Mouse (Mus musculus): ENCODE data around the gene Zfp691. TPM values are rescaled to one million over a fixed set of nuclear protein-coding genes. Genes with fewer than 3 reads are reported as not detected.

Zfp691 gene
- polyA plus RNA-seq, 1 experiment = 14.8 TPM

GRCm38 (mm10) chr4:119146816-119147215, 27.2 kb downstream of the Zfp691 start:
- H3K27me3 ChIP-seq (ENCODE audit: control insufficient read depth, insufficient read depth, low read length, poor library complexity, severe bottlenecking) = no peaks in the 10 kb centered on the region
- H3K27ac ChIP-seq (ENCODE audit: insufficient read depth, low read length) = no peak overlapping the region
- no peak overlapping the region for H3K4me3 ChIP-seq (ENCODE audit: low read depth, low read length)
- H3K9me3 ChIP-seq (replicated peaks; ENCODE audit: control insufficient read depth, insufficient read depth, low read length, poor library complexity, severe bottlenecking) = no peaks in the 10 kb centered on the region
- TF ChIP-seq CTCF (IDR thresholded peaks at IDR 0.05; ENCODE audit: low read depth, low read length) (no peak), POLR2A (IDR thresholded peaks at IDR 0.05; ENCODE audit: insufficient read depth, low read length) (no peak), EP300 (IDR thresholded peaks at IDR 0.05; ENCODE audit: insufficient read depth, low read depth, low read length) (no peak)
- no peak overlapping the region for H3K9ac ChIP-seq (ENCODE audit: low read depth, poor library complexity, severe bottlenecking)
- H3K4me1 ChIP-seq (ENCODE audit: control insufficient read depth, insufficient read depth, low read length) = no peaks in the 10 kb centered on the region
- H3K36me3 ChIP-seq (ENCODE audit: control insufficient read depth, insufficient read depth, low read length, poor library complexity, severe bottlenecking) = no peaks in the 10 kb centered on the region

DNA sequence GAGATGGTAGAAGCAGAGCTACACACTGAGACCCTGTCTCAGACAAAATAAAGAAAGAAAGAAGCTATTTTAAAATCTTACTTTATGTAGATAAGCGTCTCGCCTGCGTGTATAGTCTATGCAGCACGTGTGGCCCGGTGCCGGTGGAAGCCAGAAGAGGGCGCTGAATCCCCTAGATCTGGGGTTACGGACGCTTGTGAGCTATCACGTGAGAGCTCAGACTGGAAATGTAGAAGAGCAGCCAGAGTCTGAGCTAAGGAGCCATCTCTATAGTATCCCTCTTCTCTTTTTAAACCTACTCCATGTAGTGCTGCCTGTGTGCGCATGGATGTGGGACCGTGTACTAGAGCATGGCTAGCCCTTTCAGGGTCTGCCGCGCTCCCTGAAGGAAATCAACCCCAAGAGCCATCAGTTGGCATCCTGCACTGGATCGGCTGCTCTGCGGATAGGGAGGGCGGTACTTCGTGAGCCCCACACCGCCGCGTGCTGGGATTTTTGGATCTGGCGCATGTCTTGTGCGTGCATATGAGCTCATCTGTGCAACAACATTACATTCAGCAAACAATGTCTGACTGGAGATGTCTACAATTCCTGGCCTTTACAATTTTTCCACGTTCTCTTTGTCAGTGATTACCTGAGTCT, 31.6 kb downstream of the Zfp691 start:
- peak overlapping the region; percentile 49 for H3K4me3 ChIP-seq (ENCODE audit: low read depth, low read length)

GRCm38 (mm10) chr4:119141191-119141590, 32.8 kb downstream of the Zfp691 start:
- Histone ChIP-seq H3K27ac (ENCODE audit: insufficient read depth, low read length) (peak overlapping the region; percentile 31), H3K4me3 (ENCODE audit: low read depth, low read length) (peak overlapping the region; percentile 4), H3K27me3 (ENCODE audit: control insufficient read depth, insufficient read depth, low read length, poor library complexity, severe bottlenecking) (no peaks in the 10 kb centered on the region), H3K36me3 (ENCODE audit: control insufficient read depth, insufficient read depth, low read length, poor library complexity, severe bottlenecking) (peaks cover 12% of the 10 kb centered on the region), H3K9ac (ENCODE audit: low read depth, poor library complexity, severe bottlenecking) (peak overlapping the region; percentile 23), H3K9me3 (replicated peaks; ENCODE audit: control insufficient read depth, insufficient read depth, low read length, poor library complexity, severe bottlenecking) (no peaks in the 10 kb centered on the region), H3K4me1 (ENCODE audit: control insufficient read depth, insufficient read depth, low read length) (peaks cover 5% of the 10 kb centered on the region)
- peak; percentile 97 for TF ChIP-seq EP300 (IDR thresholded peaks at IDR 0.05; ENCODE audit: insufficient read depth, low read depth, low read length)
- TF ChIP-seq POLR2A (IDR thresholded peaks at IDR 0.05; ENCODE audit: insufficient read depth, low read length) = peak; percentile 36
- TF ChIP-seq CTCF (IDR thresholded peaks at IDR 0.05; ENCODE audit: low read depth, low read length) = no peak

More for the DNA sequence above, 31.6 kb downstream of the Zfp691 start:
- Histone ChIP-seq H3K36me3 (ENCODE audit: control insufficient read depth, insufficient read depth, low read length, poor library complexity, severe bottlenecking) (0 out of 2 replicates have a peak, but pooled peaks cover 1% of the 10 kb centered on the region), H3K9ac (ENCODE audit: low read depth, poor library complexity, severe bottlenecking) (peak overlapping the region; percentile 23; the same call in 1 of the 2 replicates), H3K4me1 (ENCODE audit: control insufficient read depth, insufficient read depth, low read length) (peaks cover 5% of the 10 kb centered on the region), H3K27ac (ENCODE audit: insufficient read depth, low read length) (peak overlapping the region; percentile 31; the same call in 1 of the 2 replicates), H3K9me3 (replicated peaks; ENCODE audit: control insufficient read depth, insufficient read depth, low read length, poor library complexity, severe bottlenecking) (no peaks in the 10 kb centered on the region), H3K27me3 (ENCODE audit: control insufficient read depth, insufficient read depth, low read length, poor library complexity, severe bottlenecking) (no peaks in the 10 kb centered on the region)
- TF ChIP-seq POLR2A (IDR thresholded peaks at IDR 0.05; ENCODE audit: insufficient read depth, low read length) (no peak), EP300 (IDR thresholded peaks at IDR 0.05; ENCODE audit: insufficient read depth, low read depth, low read length) (peak; percentile 64; the same call in 1 of the 2 replicates), CTCF (IDR thresholded peaks at IDR 0.05; ENCODE audit: low read depth, low read length) (peak; percentile 87)

GRCm38 (mm10) chr4:119140126-119140525, 33.9 kb downstream of the Zfp691 start:
- TF ChIP-seq CTCF (IDR thresholded peaks at IDR 0.05; ENCODE audit: low read depth, low read length) (peak; percentile 94), POLR2A (IDR thresholded peaks at IDR 0.05; ENCODE audit: insufficient read depth, low read length) (no peak), EP300 (IDR thresholded peaks at IDR 0.05; ENCODE audit: insufficient read depth, low read depth, low read length) (peak; percentile 62; the same call in 1 of the 2 replicates)
- H3K36me3 ChIP-seq (ENCODE audit: control insufficient read depth, insufficient read depth, low read length, poor library complexity, severe bottlenecking) = peaks cover 23% of the 10 kb centered on the region
- 0 out of 2 replicates have a peak overlapping the region, but pooled peaks have one; percentile 22 for H3K27ac ChIP-seq (ENCODE audit: insufficient read depth, low read length)
- H3K9ac ChIP-seq (ENCODE audit: low read depth, poor library complexity, severe bottlenecking) = no peak overlapping the region
- no peaks in the 10 kb centered on the region for H3K9me3 ChIP-seq (replicated peaks; ENCODE audit: control insufficient read depth, insufficient read depth, low read length, poor library complexity, severe bottlenecking)
- no peaks in the 10 kb centered on the region for H3K27me3 ChIP-seq (ENCODE audit: control insufficient read depth, insufficient read depth, low read length, poor library complexity, severe bottlenecking)
- H3K4me1 ChIP-seq (ENCODE audit: control insufficient read depth, insufficient read depth, low read length) = peaks cover 5% of the 10 kb centered on the region
- no peak overlapping the region for H3K4me3 ChIP-seq (ENCODE audit: low read depth, low read length)

GRCm38 (mm10) chr4:119138776-119139175, 35.2 kb downstream of the Zfp691 start:
- H3K4me3 ChIP-seq (ENCODE audit: low read depth, low read length) = no peak overlapping the region

DNA sequence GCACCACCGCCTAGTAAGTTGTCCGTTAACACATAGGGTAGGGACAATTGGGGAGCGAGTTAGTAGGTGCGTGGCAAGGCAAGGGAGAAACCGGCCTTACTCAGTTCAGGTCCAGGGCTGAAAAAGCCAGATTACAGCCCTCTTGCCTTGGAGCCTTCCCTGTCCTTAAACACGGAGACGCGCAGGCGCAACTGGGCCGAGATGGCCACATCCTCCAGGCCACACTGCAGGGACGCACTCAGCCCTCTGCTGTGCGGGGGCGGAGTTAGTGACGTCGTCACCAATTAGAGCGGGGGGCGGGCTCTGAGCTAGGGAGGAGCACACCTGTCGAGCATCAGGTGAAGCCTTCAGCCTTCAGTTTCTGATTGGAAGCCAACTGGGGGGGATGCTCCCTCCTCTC, 35.8 kb downstream of the Zfp691 start:
- H3K9ac ChIP-seq (ENCODE audit: low read depth, poor library complexity, severe bottlenecking) = no peak overlapping the region
- peaks cover 41% of the 10 kb centered on the region for H3K36me3 ChIP-seq (ENCODE audit: control insufficient read depth, insufficient read depth, low read length, poor library complexity, severe bottlenecking)
- no peaks in the 10 kb centered on the region for H3K9me3 ChIP-seq (replicated peaks; ENCODE audit: control insufficient read depth, insufficient read depth, low read length, poor library complexity, severe bottlenecking)
- peak overlapping the region; percentile 85 for H3K27ac ChIP-seq (ENCODE audit: insufficient read depth, low read length)
- no peaks in the 10 kb centered on the region for H3K27me3 ChIP-seq (ENCODE audit: control insufficient read depth, insufficient read depth, low read length, poor library complexity, severe bottlenecking)
- TF ChIP-seq EP300 (IDR thresholded peaks at IDR 0.05; ENCODE audit: insufficient read depth, low read depth, low read length) (peak; percentile 36; the same call in 1 of the 2 replicates), CTCF (IDR thresholded peaks at IDR 0.05; ENCODE audit: low read depth, low read length) (no peak), POLR2A (IDR thresholded peaks at IDR 0.05; ENCODE audit: insufficient read depth, low read length) (peak; percentile 21)
- peaks cover 5% of the 10 kb centered on the region for H3K4me1 ChIP-seq (ENCODE audit: control insufficient read depth, insufficient read depth, low read length)
- H3K4me3 ChIP-seq (ENCODE audit: low read depth, low read length) = peak overlapping the region; percentile 39; the same call in 1 of the 2 replicates

More at GRCm38 (mm10) chr4:119138776-119139175, 35.2 kb downstream of the Zfp691 start:
- Histone ChIP-seq H3K9me3 (replicated peaks; ENCODE audit: control insufficient read depth, insufficient read depth, low read length, poor library complexity, severe bottlenecking) (no peaks in the 10 kb centered on the region), H3K4me1 (ENCODE audit: control insufficient read depth, insufficient read depth, low read length) (peaks cover 5% of the 10 kb centered on the region), H3K27ac (ENCODE audit: insufficient read depth, low read length) (peak overlapping the region; percentile 38; the same call in 1 of the 2 replicates), H3K9ac (ENCODE audit: low read depth, poor library complexity, severe bottlenecking) (no peak overlapping the region), H3K36me3 (ENCODE audit: control insufficient read depth, insufficient read depth, low read length, poor library complexity, severe bottlenecking) (peaks cover 35% of the 10 kb centered on the region), H3K27me3 (ENCODE audit: control insufficient read depth, insufficient read depth, low read length, poor library complexity, severe bottlenecking) (no peaks in the 10 kb centered on the region)
- no peak for TF ChIP-seq EP300 (IDR thresholded peaks at IDR 0.05; ENCODE audit: insufficient read depth, low read depth, low read length)
- TF ChIP-seq POLR2A (IDR thresholded peaks at IDR 0.05; ENCODE audit: insufficient read depth, low read length) = peak; percentile 11
